Mouse (Mus musculus) stomach, postnatal 0 days (tissue): ENCODE data around the gene Sdr39u1. TPM values are rescaled to one million over a fixed set of nuclear protein-coding genes. Genes with fewer than 3 reads are reported as not detected.

Experiments
- ATAC-seq: fragments of 200-750 bp; cut with Nextera tagmentation; 2 replicates; pipeline ENCODE4 v1.8.0; 2017; ENCODE audit not compliant: low FRiP score, low TSS enrichment
- DNase-seq: peaks from one replicate; pipeline ENCODE4 v3.0.0-alpha.2; 2016; ENCODE audit warnings: low spot score
- H3K27ac ChIP-seq: fragments of 300-500 bp; sonication (generic); replicated peaks from 2 replicates; pipeline ENCODE4 v1.5.1; 2014; ENCODE audit warnings: mild to moderate bottlenecking, control low read depth
- H3K27me3 ChIP-seq: fragments of 300-500 bp; sonication (generic); 2 replicates; pipeline ENCODE4 v1.6.1; 2014; ENCODE audit warnings: low read length; ENCODE audit not compliant: control insufficient read depth, insufficient read depth
- H3K36me3 ChIP-seq: fragments of 300-500 bp; sonication (generic); 2 replicates; pipeline ENCODE4 v1.6.1; 2014; ENCODE audit warnings: low read length, mixed read lengths; ENCODE audit not compliant: control insufficient read depth, insufficient read depth
- H3K4me1 ChIP-seq: fragments of 300-500 bp; sonication (generic); replicated peaks from 2 replicates; pipeline ENCODE4 v1.6.1; 2014; ENCODE audit warnings: antibody characterized with exemption; ENCODE audit not compliant: control insufficient read depth, insufficient read depth
- H3K4me2 ChIP-seq: fragments of 300-500 bp; sonication (generic); replicated peaks from 2 replicates; pipeline ENCODE4 v1.6.1; 2014; ENCODE audit warnings: low read depth, mild to moderate bottlenecking, control low read depth, moderate library complexity
- H3K4me3 ChIP-seq: fragments of 300-500 bp; sonication (generic); 2 replicates; pipeline ENCODE4 v1.5.1; 2014; ENCODE audit warnings: low read depth, low read length, control low read depth
- H3K9ac ChIP-seq: fragments of 300-500 bp; sonication (generic); 2 replicates; pipeline ENCODE4 v1.6.1; 2014; ENCODE audit warnings: mild to moderate bottlenecking, low read length, control low read depth, mixed read lengths
- H3K9me3 ChIP-seq: fragments of 300-500 bp; sonication (generic); 2 replicates; pipeline ENCODE4 v1.6.1; 2016; ENCODE audit warnings: low read length; ENCODE audit not compliant: control insufficient read depth
- CTCF ChIP-seq: IDR thresholded peaks from 2 replicates; pipeline ENCODE4 v1.5.1; 2016; ENCODE audit warnings: antibody characterized with exemption, low read depth, mild to moderate bottlenecking, moderate library complexity
- EP300 ChIP-seq: optimal IDR thresholded peaks from 2 replicates; pipeline ENCODE3; 2016; ENCODE audit warnings: antibody characterized with exemption
- WGBS: fragments of 180-500 bp; shearing (Covaris S2); extraction: QIAGEN DNeasy Blood & Tissue Kit; methylation state at CpG from one replicate; pipeline ENCODE4 v1.1.7; 2014; 5-methylcytosine and 5-hydroxymethylcytosine counted together
- polyA plus RNA-seq: library from polyadenylated mRNA; unstranded; fragments of >200 nt; fragmentation: Nextera tagmentation; extraction: Ambion mirVana; gene quantifications from 2 replicates; pipeline ENCODE4 v1.2.1, GENCODE M21; 2015

Sdr39u1 gene
- polyA plus RNA-seq, 1 experiment from 2014 or later, result 52.0 TPM

DNA sequence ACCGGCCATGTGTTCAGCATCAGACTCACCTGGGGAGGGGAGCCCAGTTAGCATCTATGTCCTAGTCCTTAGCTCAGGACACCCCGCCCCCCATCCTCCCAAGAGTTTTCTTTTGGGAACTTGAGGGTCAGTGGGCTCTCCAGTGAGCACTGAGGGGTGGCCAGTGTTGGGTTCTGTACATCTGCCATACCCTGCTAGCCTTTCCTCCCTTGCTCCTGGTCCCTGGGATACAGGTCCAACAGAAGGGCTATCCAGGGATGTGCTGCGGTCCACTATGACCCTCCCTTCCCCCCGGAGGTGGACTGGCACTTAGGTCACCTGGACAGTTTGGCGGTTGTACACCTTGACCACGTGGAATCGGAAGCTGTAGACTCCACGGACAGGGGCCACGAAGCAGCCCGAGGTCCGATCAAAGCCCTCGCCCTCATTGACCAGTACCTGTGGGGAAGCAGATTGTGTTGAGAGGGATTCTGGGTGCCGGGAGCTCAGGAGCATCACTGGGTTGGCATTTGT is 16.9 kb downstream of the Sdr39u1 start:
- H3K27ac ChIP-seq, result peak overlapping the region; percentile 86
- no peak overlapping the region for H3K9ac ChIP-seq

GRCm38 (mm10) chr14:55882171-55882641 is 17.9 kb downstream of the Sdr39u1 start:
- H3K4me2 ChIP-seq, result no peak overlapping the region
- peak; percentile 88 for ATAC-seq

More for the DNA sequence above, 16.9 kb downstream of the Sdr39u1 start:
- DNase-seq (no peak), ATAC-seq (no peak)
- H3K27me3 ChIP-seq, result no peaks in the 10 kb centered on the region
- no peak overlapping the region for H3K4me2 ChIP-seq
- TF ChIP-seq CTCF (no peak), EP300 (no peak)
- peaks cover 2% of the 10 kb centered on the region; the same call in 1 of the 2 replicates for H3K4me1 ChIP-seq
- WGBS, result 93% methylated on average over 13 of the region's 13 CpGs
- no peak overlapping the region for H3K4me3 ChIP-seq
- H3K9me3 ChIP-seq, result no peaks in the 10 kb centered on the region
- peaks cover 10% of the 10 kb centered on the region for H3K36me3 ChIP-seq

GRCm38 (mm10) chr14:55880982-55881381 is 19.1 kb downstream of the Sdr39u1 start:
- H3K27ac ChIP-seq, result no peak overlapping the region
- ATAC-seq (no peak), DNase-seq (no peak)
- H3K4me2 ChIP-seq, result no peak overlapping the region
- no peak overlapping the region for H3K9ac ChIP-seq
- no peak for TF ChIP-seq EP300
- no peak for TF ChIP-seq CTCF
- WGBS, result 71% methylated on average over 8 of the region's 8 CpGs
- H3K27me3 ChIP-seq, result no peaks in the 10 kb centered on the region
- no peak overlapping the region for H3K4me3 ChIP-seq
- H3K9me3 ChIP-seq, result no peaks in the 10 kb centered on the region
- H3K4me1 ChIP-seq, result peaks cover 2% of the 10 kb centered on the region; the same call in 1 of the 2 replicates
- no peaks in the 10 kb centered on the region for H3K36me3 ChIP-seq

More at GRCm38 (mm10) chr14:55882171-55882641, 17.9 kb downstream of the Sdr39u1 start:
- H3K27ac ChIP-seq, result peak overlapping the region; percentile 86
- 0 out of 2 replicates have a peak overlapping the region, but pooled peaks have one; percentile 27 for H3K9ac ChIP-seq
- peaks cover 2% of the 10 kb centered on the region; the same call in 1 of the 2 replicates for H3K4me1 ChIP-seq
- H3K27me3 ChIP-seq, result no peaks in the 10 kb centered on the region
- H3K4me3 ChIP-seq, result no peak overlapping the region
- TF ChIP-seq EP300 (no peak), CTCF (no peak)
- WGBS, result 36% methylated on average over 6 of the region's 6 CpGs
- DNase-seq, result peak; percentile 85
- H3K9me3 ChIP-seq, result no peaks in the 10 kb centered on the region
- H3K36me3 ChIP-seq, result peaks cover 5% of the 10 kb centered on the region

DNA sequence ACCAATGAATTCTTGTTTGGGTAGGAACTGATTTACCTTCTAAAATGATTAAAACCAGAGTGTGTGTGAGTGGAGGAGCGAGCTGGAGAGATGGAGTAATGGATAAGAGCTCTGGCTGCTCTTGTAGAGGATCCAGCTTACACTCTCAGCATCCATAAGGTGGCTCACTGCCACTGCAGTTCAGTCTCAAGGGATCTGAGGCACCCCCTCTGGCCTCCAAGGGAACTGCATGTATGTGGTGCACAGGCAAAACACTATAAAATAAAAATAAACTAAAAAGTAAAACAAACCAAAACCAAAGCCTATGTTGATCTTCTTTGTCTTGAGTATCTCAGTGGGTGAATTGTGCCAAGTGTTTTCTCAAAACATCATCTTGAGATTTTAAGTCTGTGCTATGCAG is 20.5 kb downstream of the Sdr39u1 start:
- Histone ChIP-seq H3K4me1 (peaks cover 2% of the 10 kb centered on the region; the same call in 1 of the 2 replicates), H3K27ac (no peak overlapping the region), H3K27me3 (no peaks in the 10 kb centered on the region), H3K4me2 (no peak overlapping the region), H3K4me3 (no peak overlapping the region), H3K9ac (no peak overlapping the region), H3K9me3 (no peaks in the 10 kb centered on the region), H3K36me3 (no peaks in the 10 kb centered on the region)
- TF ChIP-seq CTCF, result peak; percentile 94
- no peak for TF ChIP-seq EP300
- DNase-seq, result peak; percentile 83
- 44% methylated on average over 1 of the region's 1 CpGs for WGBS
- ATAC-seq, result no peak

DNA sequence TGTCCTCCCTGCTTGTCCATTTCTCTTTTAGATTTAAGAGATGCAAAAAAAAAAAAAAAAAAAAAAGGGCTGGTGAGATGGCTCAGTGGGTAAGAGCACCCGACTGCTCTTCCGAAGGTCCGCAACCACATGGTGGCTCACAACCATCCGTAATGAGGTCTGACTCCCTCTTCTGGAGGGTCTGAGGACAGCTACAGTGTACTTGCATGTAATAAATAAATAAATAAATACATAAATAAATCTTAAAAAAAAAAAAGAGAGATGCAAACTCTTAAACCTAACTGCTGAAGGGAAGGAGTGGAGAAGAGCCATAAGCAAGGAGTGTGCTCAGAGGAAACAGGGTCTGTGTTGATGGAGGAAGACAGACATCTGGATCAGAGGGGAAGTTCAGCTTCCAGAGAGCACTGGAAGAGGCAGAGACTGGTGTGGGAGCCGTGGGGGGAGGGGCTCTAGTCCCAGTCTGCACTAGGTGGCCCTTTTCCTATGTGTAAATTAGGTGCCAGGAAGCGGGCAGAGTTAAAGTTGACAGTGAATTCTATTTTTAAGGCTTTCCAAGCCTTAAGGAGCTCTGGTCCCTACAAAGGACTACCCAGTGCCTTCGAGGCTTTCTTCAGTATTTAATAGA is 21.7 kb downstream of the Sdr39u1 start:
- H3K9me3 ChIP-seq, result no peaks in the 10 kb centered on the region
- H3K4me2 ChIP-seq, result no peak overlapping the region
- H3K4me3 ChIP-seq, result no peak overlapping the region
- no peak overlapping the region for H3K27ac ChIP-seq
- ATAC-seq (no peak), DNase-seq (no peak)
- no peak overlapping the region for H3K9ac ChIP-seq
- no peaks in the 10 kb centered on the region for H3K4me1 ChIP-seq
- H3K36me3 ChIP-seq, result no peaks in the 10 kb centered on the region
- 30% methylated on average over 7 of the region's 7 CpGs for WGBS
- no peaks in the 10 kb centered on the region for H3K27me3 ChIP-seq
- TF ChIP-seq EP300, result no peak
- peak; percentile 50 for TF ChIP-seq CTCF

GRCm38 (mm10) chr14:55877469-55878315 is 22.4 kb downstream of the Sdr39u1 start:
- H3K4me1 ChIP-seq, result no peaks in the 10 kb centered on the region
- H3K9me3 ChIP-seq, result no peaks in the 10 kb centered on the region
- no peak for ATAC-seq
- H3K27me3 ChIP-seq, result no peaks in the 10 kb centered on the region
- no peak overlapping the region for H3K4me3 ChIP-seq
- H3K27ac ChIP-seq, result no peak overlapping the region
- H3K4me2 ChIP-seq, result no peak overlapping the region
- DNase-seq, result peak; percentile 38
- no peaks in the 10 kb centered on the region for H3K36me3 ChIP-seq
- H3K9ac ChIP-seq, result no peak overlapping the region
- WGBS, result 14% methylated on average over 14 of the region's 14 CpGs
- TF ChIP-seq EP300 (no peak), CTCF (no peak)
